Mouse (Mus musculus) hindbrain, embryonic 16.5 days (tissue): Measurements from ENCODE around the gene Smtnl2. TPM values are rescaled to one million over a fixed set of nuclear protein-coding genes. Genes with fewer than 3 reads are reported as not detected.
"Not testable (repeated sequence)": the region's sequence is repeated elsewhere in the genome, so short reads cannot be mapped to it uniquely, and the experiment has no call there.

Source experiments
- ATAC-seq: fragments of 200-750 bp; cut with Nextera tagmentation; 2 replicates; pipeline ENCODE4 v1.8.0; 2017; ENCODE audit warnings: moderate TSS enrichment, moderate library complexity
- H3K27ac ChIP-seq: fragments of 300-500 bp; sonication (generic); 2 replicates; pipeline ENCODE4 v1.5.1; 2014; ENCODE audit warnings: low read depth, mild to moderate bottlenecking, control low read depth, low read length, moderate library complexity
- H3K27me3 ChIP-seq: fragments of 300-500 bp; sonication (generic); replicated peaks from 2 replicates; pipeline ENCODE4 v1.6.1; 2014; ENCODE audit warnings: low read length; ENCODE audit not compliant: control insufficient read depth, insufficient read depth
- H3K36me3 ChIP-seq: fragments of 300-500 bp; sonication (generic); 2 replicates; pipeline ENCODE4 v1.6.1; 2014; ENCODE audit warnings: mild to moderate bottlenecking, low read length, moderate library complexity, mixed read lengths; ENCODE audit not compliant: control insufficient read depth, insufficient read depth
- H3K4me1 ChIP-seq: fragments of 300-500 bp; sonication (generic); 2 replicates; pipeline ENCODE4 v1.6.1; 2014; ENCODE audit warnings: low read depth, low read length; ENCODE audit not compliant: control insufficient read depth, insufficient read depth
- H3K4me2 ChIP-seq: fragments of 300-500 bp; sonication (generic); 2 replicates; pipeline ENCODE4 v1.6.1; 2014; ENCODE audit warnings: mild to moderate bottlenecking, low read length, control low read depth, moderate library complexity
- H3K4me3 ChIP-seq: fragments of 300-500 bp; sonication (generic); 2 replicates; pipeline ENCODE4 v1.5.1; 2014; ENCODE audit warnings: mild to moderate bottlenecking, low read length, control low read depth, moderate library complexity
- H3K9ac ChIP-seq: fragments of 300-500 bp; sonication (generic); 2 replicates; pipeline ENCODE4 v1.6.1; 2014; ENCODE audit warnings: low read depth, mild to moderate bottlenecking, control low read depth, low read length, moderate library complexity
- H3K9me3 ChIP-seq: fragments of 300-500 bp; sonication (generic); 2 replicates; pipeline ENCODE4 v1.6.1; 2014; ENCODE audit warnings: mild to moderate bottlenecking, low read length, moderate library complexity; ENCODE audit not compliant: control insufficient read depth
- WGBS: fragments of 180-500 bp; shearing (Covaris S2); extraction: QIAGEN DNeasy Blood & Tissue Kit; methylation state at CpG from one replicate; pipeline ENCODE4 v1.1.7; 2014; 5-methylcytosine and 5-hydroxymethylcytosine counted together
- polyA plus RNA-seq: library from polyadenylated mRNA; unstranded; fragments of >200 nt; fragmentation: Nextera tagmentation; extraction: Ambion mirVana; gene quantifications from 2 replicates; pipeline ENCODE4 v1.2.1, GENCODE M21; 2015

Gene Smtnl2
- polyA plus RNA-seq, 1 experiment from 2014 or later = 12.3 TPM

DNA sequence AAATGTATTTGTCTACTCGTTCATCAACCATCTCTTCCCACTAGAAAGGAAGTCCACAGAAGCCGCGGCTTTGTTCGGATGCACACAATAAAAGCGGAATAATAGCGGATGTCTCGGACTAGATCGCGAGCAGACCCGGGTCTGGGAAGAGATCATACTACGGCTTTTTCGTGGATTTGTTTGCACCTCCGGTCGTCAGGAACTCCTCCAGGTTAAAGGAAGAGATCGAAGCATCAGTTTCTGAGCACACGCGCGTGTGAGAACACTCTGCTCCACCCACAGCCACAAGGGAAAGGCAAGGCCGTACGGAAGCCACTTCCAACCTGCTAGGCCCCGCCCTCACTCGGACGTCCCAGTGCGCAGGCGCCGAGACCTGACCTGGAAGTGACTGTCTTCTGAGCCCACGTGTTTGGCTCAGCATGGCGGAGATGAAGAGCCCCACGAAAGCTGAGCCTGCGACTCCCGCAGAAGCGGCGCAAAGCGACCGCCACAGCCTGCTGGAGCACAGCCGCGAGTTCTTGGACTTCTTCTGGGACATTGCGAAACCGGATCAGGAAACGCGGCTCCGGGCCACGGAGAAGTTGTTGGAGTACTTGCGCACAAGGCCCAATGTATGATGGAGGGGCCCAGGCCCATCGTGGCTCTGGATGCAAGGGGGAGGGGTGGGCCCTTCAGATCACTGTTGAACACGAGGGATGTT, 29.6 kb upstream of the Smtnl2 start, which contains the start of gene Mybbp1a:
Gene Mybbp1a, plus strand, starts transcription at position 391 of the 700 bp plus-strand sequence.
- WGBS = under 1% methylated on average over 46 of the region's 46 CpGs
- peaks cover 9% of the 10 kb centered on the region for H3K4me1 ChIP-seq
- H3K36me3 ChIP-seq = peaks cover 37% of the 10 kb centered on the region
- H3K27me3 ChIP-seq = no peaks in the 10 kb centered on the region
- no peaks in the 10 kb centered on the region for H3K9me3 ChIP-seq
- ATAC-seq = peak; percentile 94
- H3K9ac ChIP-seq = peak within 1 kb of the TSS; percentile 77
- peak within 1 kb of the TSS; percentile 95 for H3K27ac ChIP-seq
- H3K4me3 ChIP-seq = peak within 1 kb of the TSS; percentile 95
- peak within 1 kb of the TSS; percentile 99 for H3K4me2 ChIP-seq

GRCm38 (mm10) chr11:72440597-72440964, 29.1 kb upstream of the Smtnl2 start:
- H3K27me3 ChIP-seq, H3K4me1 ChIP-seq, H3K9me3 ChIP-seq, ATAC-seq: not testable (repeated sequence)
- Histone ChIP-seq H3K4me2 (peak overlapping the region; percentile 99), H3K9ac (peak overlapping the region; percentile 77), H3K4me3 (peak overlapping the region; percentile 95), H3K36me3 (peaks cover 32% of the 10 kb centered on the region), H3K27ac (peak overlapping the region; percentile 95)
- WGBS = 30% methylated on average over 6 of the region's 6 CpGs

GRCm38 (mm10) chr11:72438411-72438810, 26.9 kb upstream of the Smtnl2 start:
- Histone ChIP-seq H3K27me3 (no peaks in the 10 kb centered on the region), H3K9ac (no peak overlapping the region), H3K4me3 (no peak overlapping the region), H3K27ac (no peak overlapping the region), H3K36me3 (peaks cover 11% of the 10 kb centered on the region), H3K9me3 (no peaks in the 10 kb centered on the region), H3K4me2 (no peak overlapping the region), H3K4me1 (peaks cover 9% of the 10 kb centered on the region)
- ATAC-seq = no peak
- 71% methylated on average over 4 of the region's 4 CpGs for WGBS

- no peak overlapping the region for H3K27ac ChIP-seq
- H3K9ac ChIP-seq = no peak overlapping the region
- H3K36me3 ChIP-seq = no peaks in the 10 kb centered on the region
- no peak for ATAC-seq
- no peaks in the 10 kb centered on the region for H3K9me3 ChIP-seq
- H3K4me1 ChIP-seq = peaks cover 3% of the 10 kb centered on the region
- H3K27me3 ChIP-seq = no peaks in the 10 kb centered on the region; the same call in 1 of the 2 replicates
- no peak overlapping the region for H3K4me3 ChIP-seq
- no peak overlapping the region for H3K4me2 ChIP-seq
- 77% methylated on average over 16 of the region's 16 CpGs for WGBS
These were observed 25.5 kb upstream of the Smtnl2 start for GRCm38 (mm10) chr11:72436756-72437650.

DNA sequence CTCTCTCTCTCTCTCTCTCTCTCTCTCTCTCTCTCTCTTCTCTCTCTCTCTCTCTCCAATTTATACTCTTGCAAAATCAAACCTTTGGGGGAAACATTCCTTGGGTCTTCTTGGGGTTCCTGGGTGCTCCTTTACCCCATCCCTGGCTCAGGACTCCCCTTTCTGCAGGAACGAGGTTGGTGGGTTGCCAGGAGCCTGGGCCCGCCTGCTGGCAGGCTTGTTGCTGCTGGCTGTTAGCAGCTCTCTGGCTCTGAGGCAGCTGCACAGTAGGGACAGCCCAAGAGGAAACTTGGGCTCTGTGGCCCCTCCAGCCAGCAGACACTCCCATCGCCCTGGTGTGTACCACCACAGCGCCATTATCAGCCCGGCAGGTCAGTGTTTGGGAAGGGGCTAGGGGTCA, 24.8 kb upstream of the Smtnl2 start:
- H3K9ac ChIP-seq = no peak overlapping the region
- H3K4me2 ChIP-seq = no peak overlapping the region
- WGBS = 58% methylated on average over 5 of the region's 5 CpGs
- no peaks in the 10 kb centered on the region for H3K36me3 ChIP-seq
- H3K9me3 ChIP-seq = no peaks in the 10 kb centered on the region
- H3K4me1 ChIP-seq = no peaks in the 10 kb centered on the region
- no peaks in the 10 kb centered on the region; the same call in 1 of the 2 replicates for H3K27me3 ChIP-seq
- H3K4me3 ChIP-seq = no peak overlapping the region
- no peak overlapping the region for H3K27ac ChIP-seq
- ATAC-seq = no peak

DNA sequence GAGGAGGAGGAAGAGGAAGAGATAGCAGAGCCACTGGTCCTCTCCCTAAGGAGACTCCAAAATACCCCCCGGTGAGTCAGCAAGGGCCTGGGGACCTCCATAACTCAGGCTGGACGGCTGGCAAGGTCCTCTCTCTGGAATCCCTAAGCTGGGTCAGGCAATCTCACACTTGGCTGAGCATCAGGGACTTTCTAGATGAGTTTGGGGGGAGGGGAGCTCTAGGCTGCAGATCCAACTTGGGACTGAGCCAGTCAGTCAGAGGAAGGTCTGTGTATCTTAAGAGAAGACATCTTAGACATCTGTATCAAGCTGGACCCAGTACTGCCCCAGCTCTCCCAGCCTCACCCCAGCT, 24.2 kb upstream of the Smtnl2 start:
- no peaks in the 10 kb centered on the region for H3K4me1 ChIP-seq
- H3K27me3 ChIP-seq = no peaks in the 10 kb centered on the region; the same call in 1 of the 2 replicates
- H3K4me2 ChIP-seq = no peak overlapping the region
- H3K9me3 ChIP-seq = no peaks in the 10 kb centered on the region
- H3K4me3 ChIP-seq = no peak overlapping the region
- ATAC-seq = no peak
- WGBS = 37% methylated on average over 2 of the region's 2 CpGs
- no peak overlapping the region for H3K27ac ChIP-seq
- no peak overlapping the region for H3K9ac ChIP-seq
- H3K36me3 ChIP-seq = no peaks in the 10 kb centered on the region

DNA sequence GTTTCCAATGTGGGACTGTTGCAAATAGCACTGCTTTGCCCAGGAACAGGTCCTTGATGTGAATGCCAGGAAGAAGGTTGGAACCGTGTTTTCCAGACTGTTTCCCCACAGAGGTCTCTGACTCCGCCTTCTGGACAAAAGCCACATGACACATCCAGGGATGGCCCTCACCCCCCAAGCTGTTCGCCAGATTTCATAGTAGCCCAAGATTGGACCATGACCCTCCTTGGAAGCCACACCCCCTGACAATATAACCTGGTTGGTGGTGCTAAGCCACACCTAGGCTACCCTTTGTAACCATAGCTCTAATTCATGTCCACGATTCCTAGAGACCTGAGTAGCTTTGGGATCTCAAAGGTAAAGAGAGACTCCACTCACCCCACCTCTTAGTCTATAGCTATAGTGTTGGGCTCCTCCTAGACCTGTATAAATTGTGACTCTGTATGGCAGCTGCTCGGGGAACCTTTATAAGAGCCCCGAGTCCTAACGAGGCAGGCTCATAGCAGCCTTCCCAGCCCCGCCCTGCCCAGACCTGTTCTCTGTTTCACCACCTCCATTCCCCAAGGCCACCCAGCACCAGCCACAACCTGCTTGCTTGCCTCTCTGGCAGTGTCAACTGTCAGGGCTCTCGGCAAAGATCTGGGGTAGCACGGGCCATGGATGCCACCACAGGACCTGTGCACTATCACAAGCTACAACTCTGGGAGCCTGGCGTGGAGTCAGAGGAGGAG, 23.6 kb upstream of the Smtnl2 start, which contains the start of gene Ggt6:
Gene Ggt6, plus strand, starts transcription at position 564 of the 731 bp plus-strand sequence.
- 73% methylated on average over 11 of the region's 11 CpGs for WGBS
- no peak within 1 kb of the TSS for H3K9ac ChIP-seq
- no peak for ATAC-seq
- no peaks in the 10 kb centered on the region for H3K36me3 ChIP-seq
- no peak within 1 kb of the TSS for H3K4me2 ChIP-seq
- no peaks in the 10 kb centered on the region; the same call in 1 of the 2 replicates for H3K27me3 ChIP-seq
- no peaks in the 10 kb centered on the region for H3K9me3 ChIP-seq
- no peak within 1 kb of the TSS for H3K4me3 ChIP-seq
- H3K27ac ChIP-seq = no peak within 1 kb of the TSS
- H3K4me1 ChIP-seq = no peaks in the 10 kb centered on the region

DNA sequence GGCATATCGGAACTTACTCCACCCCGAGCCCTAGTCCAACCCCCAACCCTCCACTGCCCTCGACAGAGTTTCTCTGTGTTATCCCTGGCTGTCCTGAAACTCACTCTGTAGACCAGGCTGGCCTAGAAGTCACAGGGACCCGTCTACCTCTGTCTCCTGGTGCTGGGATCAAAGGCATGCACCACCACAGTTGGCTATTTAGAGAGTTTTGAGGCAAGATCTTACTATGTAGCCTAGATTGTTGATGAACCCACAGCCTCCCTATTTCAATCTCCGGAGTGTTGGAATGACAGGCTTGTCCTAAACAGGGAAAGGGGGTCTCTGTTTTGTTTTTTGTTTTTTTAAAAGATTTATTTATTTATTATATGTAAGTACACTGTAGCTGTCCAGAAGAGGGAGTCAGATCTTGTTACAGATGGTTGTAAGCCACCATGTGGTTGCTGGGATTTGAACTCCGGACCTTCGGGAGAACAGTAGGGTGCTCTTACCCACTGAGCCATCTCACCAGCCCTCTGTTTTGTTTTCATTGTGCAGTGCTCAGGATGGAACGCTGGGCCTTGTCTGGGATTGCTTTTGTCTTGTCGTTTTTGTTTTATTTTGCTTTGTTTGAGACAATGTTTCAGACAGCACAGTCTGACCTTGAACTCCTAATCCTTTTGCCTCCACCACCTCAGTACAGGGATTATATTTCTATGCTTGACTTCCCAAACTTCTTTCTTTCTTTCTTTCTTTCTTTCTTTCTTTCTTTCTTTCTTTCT, 19.0 kb upstream of the Smtnl2 start:
- H3K36me3 ChIP-seq, H3K9ac ChIP-seq, H3K4me2 ChIP-seq, H3K27me3 ChIP-seq, H3K27ac ChIP-seq, H3K4me3 ChIP-seq, ATAC-seq, H3K9me3 ChIP-seq, H3K4me1 ChIP-seq: not testable (repeated sequence)
- WGBS = 60% methylated on average over 9 of the region's 9 CpGs
